Mouse (Mus musculus) cerebellum, postnatal 36 days (tissue): ENCODE measurements around the gene Sdsl.

Experiments used
- DNase-seq, 2 experiments: peaks; one replicate each; pipeline ENCODE4 v3.0.0; 2021 to 2022; ENCODE audit warnings: mixed read lengths in 2 of 2

The Sdsl gene

DNA sequence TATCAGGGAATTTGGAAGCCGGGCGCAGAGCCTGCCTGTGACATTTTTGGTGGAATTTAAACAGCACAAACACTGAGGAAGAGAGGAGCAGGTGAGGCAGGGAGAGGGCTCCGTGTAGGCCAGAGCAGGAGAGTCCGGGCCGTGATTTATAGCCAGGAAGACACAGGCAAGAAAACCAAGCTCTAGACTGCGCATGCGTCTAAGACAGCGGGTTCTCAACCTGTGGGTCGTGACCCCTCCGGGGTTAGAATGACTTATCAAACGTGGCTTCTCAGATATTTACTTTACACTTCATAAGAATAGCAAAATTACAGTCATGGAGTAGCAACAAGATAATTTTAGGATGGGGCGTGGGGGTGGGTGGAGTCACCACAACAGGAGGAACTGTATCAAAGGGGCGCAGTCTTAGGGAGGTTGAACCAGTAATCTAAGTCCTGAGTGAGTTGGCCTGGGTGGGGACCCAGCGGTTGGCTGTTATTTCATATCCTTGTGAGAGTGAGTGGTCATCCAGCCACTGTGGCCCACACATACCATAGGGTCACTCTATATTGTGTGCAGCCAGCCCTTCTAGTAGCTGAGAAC lies 17.8 kb downstream of the Sdsl start:
- DNase-seq = no peak

DNA sequence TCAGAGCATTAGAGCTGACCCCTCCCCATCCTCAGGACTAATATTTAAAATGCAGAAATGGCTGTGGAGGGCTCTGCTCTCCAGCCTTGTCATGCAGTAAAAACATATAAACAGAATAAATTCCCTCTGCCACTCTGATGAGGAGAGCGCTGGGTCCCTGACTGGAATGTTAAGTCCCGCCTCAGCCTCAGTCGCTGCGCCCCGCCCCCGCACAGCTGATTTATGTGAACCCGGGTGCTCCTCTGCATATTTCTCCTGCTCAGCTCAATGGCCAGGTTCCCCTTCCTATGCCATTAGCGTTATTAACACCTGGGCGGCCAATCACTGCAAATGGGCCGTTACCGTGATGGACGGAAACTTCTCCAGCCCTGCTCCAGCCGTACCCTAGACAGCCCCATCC lies 25.3 kb downstream of the Sdsl start:
- DNase-seq = no peak

DNA sequence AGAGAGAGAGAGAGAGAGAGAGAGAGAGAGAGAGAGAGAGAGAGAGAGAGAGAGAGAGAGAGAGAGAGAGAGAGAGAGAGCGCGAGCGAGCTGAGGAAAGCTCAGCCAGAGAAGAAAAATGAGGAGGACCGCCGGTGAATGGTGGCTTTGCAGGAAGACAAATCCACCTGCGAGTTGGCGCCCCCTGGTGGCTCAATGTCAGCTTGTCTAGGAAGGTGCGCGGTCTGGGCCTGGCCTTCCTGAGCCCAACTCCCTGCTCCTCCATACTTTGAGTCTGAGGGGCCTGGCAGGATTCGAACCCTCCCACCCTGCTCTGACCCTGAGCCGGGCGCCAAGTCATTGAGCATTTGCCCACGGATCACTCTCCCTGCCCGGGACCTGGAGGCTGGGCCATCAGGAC lies 31.9 kb downstream of the Sdsl start:
- peak; percentile 96 to 97 for DNase-seq

DNA sequence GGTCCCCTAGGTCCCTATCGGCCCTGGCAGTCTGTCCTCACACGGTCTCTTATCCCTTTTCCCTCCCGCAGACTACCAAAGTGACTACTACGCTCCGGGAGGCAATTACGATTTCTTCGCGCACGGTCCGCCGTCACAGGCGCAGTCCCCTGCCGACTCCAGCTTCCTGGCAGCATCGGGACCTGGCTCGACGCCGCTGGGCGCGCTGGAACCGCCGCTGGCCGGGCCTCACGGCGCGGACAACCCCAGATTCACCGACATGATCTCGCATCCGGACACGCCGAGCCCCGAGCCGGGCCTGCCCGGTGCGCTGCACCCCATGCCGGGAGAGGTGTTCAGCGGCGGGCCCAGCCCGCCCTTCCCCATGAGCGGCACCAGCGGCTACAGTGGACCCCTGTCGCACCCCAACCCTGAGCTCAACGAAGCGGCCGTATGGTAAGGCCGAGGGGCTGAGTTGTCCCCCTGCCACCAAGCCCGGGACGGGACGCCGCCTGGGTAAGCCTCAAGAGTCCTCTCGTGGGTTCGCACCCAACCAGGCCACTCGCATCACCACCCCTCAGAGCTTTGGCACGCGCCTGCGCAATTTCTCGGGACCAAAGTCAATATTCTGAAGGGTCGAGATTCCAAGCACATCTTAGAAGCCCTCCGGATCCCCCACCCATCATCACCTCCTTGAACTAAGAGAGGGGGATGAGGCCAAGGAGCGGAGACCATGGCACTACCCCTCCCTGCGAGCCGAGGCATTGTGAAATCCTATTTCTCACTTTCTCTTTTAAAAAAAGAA lies 32.5 kb downstream of the Sdsl start:
- DNase-seq = no peak

DNA sequence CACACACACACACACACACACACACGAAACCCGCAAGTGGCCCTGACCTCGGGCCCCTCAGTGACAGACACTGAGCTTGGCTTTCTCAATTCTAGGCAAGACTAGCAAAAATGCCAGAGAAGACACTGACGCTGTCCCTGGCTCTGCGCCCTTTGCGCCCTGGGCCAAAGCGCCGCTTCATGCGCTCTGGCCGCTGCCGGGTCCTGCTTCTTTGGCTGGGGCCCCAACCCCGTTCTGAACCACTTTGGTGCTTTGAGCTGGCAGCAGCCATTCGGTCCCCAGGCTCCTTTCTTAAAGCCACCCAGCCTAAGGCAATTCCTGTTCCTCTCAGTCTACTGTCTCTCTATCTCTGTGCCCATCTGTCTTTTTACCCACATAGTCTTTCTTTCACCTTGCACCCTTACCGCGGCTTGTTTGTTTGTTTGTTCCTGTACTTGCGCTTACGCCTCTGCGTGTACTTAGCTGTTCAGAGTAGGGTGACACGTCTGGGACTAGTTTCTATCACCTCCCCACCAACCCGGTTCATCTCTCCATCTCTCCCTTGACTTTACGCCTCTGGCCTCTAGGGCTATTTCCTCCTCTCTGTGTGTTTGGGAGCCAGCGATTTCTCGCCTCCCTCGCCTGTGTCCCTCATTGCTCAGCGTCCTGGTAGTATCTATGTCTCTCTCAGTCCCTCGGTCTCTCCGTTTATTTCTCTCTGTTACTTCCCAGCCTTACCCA lies 33.5 kb downstream of the Sdsl start:
- peak in 1 of 2 experiments; percentile 30 for DNase-seq

DNA sequence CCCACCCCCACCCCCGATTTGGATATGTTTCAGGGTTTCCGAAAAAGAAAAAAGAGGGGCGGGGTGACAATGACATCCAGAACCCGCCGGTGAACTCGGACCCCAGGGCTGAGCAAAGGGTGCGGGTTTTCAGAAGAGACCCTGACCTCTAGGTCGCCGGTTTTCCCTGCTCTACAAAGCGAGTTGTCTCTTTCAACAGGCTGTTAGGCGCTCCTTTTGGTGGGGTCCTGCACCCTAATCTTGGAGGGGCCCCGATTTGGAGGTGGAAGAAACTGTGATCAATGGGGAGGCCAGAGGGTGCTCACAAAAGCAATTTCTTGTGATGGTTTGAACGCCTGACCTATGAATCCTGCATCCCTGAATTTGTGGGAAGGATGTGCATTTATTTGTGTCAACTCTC lies 34.1 kb downstream of the Sdsl start:
- no peak for DNase-seq

DNA sequence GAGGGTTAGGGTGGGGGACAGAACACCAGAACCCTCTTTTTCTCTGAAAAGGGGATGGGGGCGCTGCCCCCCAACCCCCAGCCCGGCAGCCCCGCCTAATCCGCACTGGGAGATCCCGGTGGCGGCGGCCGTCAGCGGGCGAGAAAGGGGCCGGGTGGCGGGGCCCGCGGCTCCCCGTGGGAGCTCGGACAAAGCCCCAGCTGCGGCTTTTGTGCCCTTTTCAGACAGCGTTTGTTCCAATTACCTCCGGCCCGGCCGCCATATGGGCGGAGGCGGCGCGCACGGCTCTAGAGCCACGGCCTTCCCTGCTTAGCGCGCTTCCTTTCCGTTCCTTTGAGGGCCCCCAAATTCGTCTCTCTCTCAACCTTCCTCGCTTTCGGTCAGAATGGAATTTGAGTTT lies 34.6 kb downstream of the Sdsl start:
- DNase-seq = no peak

DNA sequence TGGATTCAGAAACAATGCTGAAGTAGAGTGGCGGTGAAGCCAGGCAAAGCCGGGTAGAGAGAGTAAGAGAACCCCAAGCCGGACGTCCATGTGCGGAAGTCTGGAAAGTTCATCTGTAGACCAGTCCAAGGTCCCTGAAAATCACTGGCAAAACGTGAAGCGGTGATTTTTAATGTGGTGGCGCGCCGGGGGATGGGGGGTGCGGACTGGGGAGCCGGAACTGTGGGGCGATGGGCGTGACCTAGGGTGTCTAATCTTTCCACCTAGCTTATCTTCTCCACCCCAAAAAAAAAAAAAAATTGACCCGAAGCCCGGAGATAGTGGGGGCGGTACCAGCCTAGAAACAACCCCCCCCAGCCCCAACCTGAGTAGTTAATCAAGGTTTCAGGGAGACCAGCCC lies 35.1 kb downstream of the Sdsl start:
- no peak for DNase-seq

DNA sequence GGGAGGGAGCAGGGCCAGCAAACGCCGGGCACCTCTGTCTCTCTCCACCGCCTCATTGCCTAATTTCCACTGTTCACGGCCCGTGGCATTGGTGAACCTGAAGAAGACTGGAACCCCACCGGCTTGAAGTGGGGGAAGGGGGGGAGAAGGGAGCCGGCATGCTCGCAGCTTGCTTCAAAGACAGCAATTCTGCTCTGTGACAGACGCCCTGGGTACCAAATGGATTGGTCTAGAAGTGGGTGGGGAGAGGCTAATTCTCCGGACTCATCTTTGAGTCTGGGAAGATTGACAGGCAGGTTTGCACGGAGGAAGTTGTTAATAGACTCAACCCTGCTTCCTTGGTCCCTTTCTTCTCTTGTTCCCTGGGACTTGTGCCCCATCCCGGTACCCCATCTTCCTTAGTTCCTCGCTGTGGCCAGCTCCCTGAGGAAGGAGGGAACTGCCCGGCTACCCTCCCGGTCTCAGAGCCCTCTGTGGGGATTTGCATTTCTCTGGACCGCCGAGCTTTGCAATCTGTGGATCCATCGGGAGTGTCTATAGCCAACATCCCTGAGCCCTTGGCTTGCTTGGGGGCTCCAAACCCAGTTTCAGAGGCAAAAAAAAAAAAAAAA lies 35.6 kb downstream of the Sdsl start:
- no peak for DNase-seq

DNA sequence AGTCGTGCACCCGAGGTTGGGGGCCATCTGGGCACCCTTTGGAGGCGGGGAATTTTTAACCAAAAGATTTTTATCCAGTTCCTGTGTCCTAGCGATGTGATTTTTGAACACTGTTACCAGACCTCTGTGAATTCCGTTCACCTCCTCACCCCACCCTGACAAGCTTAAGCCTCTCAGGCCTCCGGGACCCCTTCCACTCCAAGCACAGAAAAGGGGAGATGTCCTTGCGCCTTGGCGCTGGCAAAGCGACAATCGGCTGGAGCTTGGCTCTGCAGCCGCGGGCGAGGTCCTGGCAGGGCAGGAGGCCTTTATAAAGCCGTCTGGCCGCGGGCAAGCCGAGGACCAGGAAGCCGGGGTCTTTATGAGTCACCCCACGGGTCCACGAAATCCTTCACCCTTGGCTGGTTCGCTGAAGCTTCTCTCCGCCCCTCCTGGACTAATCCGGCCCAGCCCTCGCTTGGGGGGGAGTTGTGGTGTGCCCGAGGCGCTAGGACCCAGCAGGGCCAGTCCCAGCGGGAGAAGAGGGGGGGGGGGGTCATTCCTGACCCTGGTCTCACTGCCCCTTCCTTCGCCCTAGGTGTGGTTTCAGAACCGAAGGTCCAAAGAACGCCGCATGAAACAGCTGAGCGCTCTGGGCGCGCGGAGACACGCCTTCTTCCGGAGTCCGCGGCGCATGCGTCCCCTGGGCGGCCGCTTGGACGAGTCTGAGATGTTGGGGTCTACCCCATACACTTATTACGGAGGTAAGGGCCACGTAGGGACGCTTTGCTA lies 36.7 kb downstream of the Sdsl start:
- no peak for DNase-seq

DNA sequence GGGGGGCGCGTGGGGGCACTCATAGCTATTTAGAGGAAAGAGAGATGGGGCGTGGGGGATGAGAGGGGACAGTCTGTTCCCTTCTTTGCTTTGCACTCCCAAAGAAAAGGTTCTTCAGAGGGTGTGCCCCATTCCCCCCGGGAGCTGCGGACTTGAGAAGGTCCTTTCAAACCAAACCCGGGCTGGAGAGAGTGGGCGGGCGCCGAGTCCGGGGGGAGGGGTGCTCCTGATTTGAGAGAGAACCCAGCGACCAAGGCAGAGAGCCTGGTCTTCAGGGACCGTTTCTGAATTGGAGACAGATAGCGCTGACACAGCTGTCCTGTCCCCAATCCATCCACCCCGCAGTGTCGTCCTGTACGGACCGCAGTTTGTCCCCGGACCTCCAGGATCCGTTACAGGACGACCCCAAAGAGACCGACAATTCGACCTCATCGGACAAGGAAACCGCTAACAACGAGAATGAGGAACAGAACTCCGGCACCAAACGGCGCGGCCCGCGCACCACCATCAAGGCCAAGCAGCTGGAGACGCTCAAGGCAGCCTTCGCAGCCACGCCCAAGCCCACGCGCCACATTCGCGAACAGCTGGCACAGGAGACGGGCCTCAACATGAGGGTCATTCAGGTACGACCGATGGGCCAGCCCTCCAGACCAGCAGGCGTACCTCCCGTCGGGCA lies 37.5 kb downstream of the Sdsl start:
- DNase-seq = no peak

DNA sequence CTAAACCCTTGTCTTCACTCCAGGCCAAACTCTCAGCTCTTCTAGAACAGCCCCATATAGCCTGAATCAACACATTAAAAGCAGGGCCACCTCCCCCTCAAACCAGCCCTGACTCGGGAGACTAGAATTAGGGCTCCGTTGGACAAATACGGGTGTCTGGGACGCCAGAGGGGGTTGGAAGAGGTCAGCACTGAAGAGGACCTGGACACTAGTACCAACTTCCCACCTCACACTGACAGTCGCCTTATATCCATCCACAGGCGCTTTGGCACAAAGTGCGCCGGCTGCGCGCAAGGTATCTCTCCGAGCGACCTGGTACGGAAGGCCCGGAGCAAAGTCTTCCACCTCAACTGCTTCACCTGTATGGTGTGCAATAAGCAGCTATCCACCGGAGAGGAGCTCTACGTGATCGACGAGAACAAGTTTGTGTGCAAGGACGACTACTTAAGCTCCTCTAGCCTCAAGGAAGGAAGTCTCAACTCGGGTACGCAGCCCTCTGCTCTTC lies 38.3 kb downstream of the Sdsl start:
- no peak for DNase-seq

DNA sequence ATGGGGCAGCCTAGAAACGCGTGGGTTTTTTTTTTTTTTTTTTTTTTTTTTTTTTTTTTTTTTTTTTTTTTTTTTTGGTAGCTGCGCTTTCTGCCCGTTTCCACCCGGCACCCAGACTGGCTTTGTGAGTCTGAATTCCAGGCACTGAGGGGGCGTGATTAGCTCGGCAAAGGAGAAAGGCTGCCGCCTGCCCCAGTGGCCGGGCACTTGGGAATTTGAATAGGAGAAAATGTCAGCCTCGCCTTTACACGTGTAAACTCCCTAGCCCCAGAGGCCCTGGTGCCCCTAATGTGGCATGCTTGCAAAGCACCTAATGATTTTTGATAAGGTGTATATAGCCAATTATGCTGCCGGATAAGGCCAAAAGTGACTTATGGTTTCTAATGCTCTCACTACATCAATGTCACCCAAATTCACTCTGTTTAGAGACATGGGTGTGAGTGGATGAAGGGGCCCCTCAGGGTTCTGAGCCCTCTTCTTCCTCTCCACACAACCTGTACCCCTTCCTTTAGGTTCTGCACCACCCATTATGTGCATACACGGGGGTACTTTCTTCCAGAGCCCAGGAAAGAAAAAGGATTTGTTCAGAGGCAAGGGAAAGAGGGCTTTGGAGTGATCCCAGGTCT lies 39.4 kb downstream of the Sdsl start:
- no peak for DNase-seq

DNA sequence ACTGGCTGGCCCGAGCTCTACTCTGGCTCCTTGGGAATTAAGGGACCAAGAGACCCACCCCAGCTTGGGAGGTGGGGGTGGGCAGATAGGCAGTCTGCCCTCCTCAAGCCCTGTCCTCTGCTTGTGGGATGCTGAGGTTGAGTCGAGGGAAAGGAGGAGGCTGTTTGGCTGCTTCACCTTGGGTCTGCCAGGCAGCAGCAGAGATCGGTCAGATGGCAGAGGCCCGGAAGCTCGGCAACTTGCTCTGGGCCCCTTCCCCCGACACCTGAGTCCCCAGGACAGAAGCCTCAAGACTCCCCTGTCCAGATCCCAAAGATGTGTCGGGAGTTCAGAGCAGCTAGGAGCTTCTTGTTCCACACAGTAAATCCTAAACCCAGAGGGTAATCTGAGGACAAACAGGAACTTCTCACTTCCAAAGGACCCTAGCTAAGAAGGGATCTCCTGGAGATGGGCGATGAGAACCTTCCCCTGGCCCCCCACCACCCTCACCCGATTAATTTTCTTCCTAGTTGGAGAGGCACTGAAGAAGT lies 40.1 kb downstream of the Sdsl start:
- DNase-seq = no peak

DNA sequence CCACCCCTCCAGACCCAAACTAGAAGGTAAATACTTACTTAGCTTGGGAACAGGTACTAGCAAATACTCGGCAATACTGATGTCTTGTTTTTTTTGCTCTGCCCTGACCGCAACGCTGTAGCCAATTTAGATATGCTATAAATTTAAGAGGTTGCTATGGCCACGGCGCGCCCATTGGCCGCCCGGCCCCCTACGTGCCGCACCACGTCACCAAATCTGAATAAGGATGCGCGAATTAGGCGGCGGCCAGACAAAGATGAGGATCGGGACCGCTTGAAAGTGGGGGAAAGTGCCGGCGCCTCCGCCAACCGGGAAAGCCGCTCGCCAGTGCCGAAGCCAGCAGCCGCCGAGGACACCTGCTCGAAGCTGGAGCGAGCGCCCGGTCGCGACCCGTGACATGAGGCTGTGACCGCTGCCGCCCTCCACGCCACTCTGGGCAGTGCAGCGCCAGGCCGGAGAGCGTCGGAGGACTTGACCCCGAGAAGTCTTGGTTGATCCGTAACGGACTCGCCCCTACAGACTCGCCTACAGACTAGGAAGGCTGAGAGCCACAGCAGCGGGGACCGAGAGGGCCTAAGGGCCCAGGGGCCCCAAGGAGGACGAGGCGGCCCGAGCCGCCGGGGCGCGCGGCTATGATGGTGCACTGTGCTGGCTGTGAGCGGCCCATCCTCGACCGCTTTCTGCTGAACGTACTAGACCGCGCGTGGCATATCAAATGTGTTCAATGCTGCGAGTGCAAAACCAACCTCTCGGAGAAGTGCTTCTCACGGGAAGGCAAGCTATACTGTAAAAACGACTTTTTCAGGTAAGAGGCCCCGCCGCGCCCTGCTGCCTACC lies 40.7 kb downstream of the Sdsl start, which contains the start of gene Lhx5:
Lhx5 (plus strand) TSS at position 51 of the 837 bp plus-strand sequence.
- DNase-seq = peak; percentile 34 to 35

DNA sequence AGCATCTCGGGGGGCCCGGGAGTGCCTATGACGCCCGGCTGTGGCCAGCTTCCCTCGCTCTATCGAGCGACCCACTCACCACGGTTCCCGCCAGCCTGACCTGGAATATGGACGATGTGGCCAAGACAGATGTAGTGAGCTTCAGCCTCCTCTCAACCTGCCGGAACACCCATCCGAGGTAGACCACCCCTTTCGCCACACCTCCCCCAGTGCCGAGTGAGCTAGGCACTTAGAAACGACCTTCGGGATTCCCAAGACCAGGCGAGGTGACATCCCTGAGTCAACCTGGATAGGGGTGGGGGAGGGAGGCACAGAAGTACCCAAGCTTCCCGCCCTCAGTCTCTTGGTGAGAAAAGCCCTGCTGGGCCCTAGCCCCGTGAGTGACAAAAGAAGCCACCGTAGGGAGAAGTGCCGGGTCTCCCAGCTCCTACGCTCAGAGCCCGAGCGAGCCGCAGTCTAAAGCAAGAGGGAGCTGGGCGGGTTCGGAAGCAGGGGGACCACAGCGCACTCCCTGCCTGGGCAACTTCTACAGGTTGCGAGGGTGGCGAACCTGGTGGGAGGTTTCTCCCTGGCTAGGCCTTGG lies 41.5 kb downstream of the Sdsl start:
- DNase-seq = no peak

DNA sequence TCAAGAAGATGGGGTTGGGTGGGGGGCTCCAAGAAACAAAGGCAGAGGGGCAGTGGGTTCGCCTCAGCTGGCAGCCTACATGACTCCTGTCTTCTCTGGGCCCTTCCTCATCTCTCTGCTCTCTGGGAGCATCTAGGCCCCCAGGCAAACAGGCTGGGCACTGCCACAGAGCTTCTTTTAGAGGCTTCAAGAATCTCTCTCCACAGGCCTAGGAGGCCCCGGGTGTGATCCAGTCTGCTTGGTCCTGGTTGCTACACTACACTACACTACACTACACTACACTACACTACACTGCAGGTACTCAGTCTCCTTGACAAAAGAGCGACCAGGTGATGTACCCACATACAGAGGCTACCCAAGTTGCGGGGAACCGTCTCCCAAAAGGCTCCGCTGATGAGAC lies 42.9 kb downstream of the Sdsl start:
- DNase-seq = no peak

DNA sequence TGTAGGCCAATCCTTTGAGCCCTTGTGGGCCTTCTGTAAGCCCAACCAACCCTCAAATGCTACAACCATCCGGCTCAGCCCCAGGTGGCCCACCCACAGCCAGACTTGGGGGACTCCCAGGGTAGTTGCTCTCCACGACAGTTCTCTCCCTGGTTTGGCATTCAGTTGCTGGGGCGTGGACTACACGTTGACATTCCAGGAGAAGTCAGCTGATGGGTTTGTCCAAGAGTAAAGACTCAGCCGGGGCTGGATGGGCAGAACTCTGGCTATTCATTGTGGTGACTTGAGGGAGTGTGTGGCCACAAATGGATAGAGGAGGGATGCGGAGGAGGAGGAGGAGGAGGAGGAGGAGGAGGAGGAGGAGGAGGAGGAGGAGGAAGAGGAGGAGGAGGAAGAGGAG lies 43.6 kb downstream of the Sdsl start:
- no peak for DNase-seq

DNA sequence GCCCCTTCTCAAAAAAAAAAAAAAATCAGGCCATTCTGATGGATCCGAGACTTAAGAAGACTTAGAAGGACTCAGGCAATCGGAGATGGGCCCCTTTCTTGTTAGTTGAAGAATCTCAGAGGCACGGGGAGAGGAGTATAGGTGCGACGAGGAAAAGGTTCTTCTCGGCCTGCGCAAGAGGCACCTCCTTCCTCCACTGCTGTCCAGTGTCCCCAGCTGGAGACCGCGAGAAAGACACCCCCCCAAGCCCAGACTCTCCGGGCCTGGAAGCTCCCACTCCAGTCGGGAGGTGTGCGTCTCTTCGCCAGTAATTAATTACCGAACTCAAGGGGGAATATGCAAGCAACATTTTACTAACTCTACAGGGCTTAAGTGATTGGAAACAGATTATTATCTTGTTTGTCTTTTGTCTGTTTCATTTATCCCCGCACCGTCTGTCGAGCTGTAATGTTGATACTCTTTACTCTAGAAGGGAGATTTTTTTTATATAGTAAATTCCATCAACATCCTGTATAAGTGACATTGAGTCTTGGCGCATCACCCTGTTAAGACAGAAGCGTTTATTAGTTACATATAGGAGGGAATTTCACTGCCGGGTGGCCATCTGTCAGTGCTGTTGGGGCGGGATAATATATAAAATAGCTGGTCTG lies 44.3 kb downstream of the Sdsl start:
- no peak for DNase-seq
